Mouse (Mus musculus): ENCODE results near the gene Mamdc2. TPM values are rescaled to one million over a fixed set of nuclear protein-coding genes. Genes with fewer than 3 reads are reported as not detected.

Gene Mamdc2
- polyA plus RNA-seq (2017; shearing (Covaris generic)), result not detected

DNA sequence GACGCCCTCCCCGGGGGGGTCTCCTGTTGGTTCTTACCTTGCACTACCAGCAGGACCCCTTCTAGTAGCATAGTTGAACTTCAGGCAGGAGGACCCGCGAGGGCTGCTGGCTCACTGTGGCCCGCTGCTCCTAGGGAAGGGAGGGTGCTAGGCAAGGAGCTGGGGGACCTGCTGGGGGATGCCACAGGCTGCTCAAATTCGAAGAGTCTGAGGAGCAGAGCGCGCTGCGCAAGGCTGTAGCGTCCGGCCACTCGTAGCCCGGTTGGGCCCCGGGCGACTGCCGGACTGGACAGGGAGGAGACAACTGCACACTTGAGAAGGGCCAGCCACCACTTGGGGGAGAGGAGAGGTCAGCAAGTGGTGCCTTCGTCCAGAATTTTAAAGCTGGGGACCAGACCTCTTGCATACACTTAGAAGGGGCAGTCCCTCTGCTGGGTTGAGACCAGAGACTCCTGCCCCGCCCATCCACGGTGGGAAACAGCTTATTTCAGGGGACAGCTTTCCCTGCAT, at the start of gene Mamdc2:
Gene Mamdc2, minus strand, starts transcription at position 455 of the 510 bp plus-strand sequence.

DNA sequence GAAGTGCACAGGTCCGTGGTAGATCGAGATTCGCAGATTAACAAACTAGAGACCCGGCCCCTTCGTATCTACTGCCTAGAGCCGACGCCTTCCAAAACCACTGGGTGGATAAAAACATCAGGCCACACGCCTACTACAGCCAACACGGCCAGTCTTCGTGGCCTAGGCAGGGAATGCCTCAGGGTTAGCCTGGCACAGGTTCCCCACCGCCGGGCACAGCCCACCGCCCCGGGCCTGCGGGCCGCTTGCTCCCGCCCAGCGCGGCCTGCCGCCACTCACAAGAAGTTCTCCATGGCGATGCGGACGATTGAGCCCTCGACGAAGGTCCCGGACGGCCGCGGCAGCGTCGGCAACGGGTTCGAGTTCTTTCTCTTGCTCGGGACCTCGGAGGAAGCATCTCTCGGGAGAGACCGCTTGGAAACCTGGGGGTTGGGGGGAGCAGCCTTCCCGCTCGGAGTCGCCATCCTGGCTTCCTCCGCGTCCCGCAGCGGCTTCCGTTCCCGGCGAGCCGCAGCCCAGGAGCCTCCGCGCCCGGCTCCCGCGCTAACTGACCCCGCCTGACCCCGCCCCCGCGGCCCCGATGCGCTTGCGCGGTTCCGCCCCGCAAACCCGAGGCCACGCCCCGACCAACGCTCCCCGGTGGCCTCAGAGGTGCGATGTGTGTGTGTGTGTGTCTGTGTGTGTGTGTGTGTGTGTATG, 174.7 kb downstream of the Mamdc2 start, which contains the start of gene Smc5:
Gene Smc5, minus strand, starts transcription at position 543 of the 699 bp plus-strand sequence.

Other genes with a start within 250 kb of the Mamdc2 start
- 41.2 TPM for gene Smc5, start 174.5 kb downstream of the Mamdc2 start, polyA plus RNA-seq (2017; shearing (Covaris generic))
- gene 1700028P14Rik, start 204.4 kb upstream of the Mamdc2 start, polyA plus RNA-seq (2017; shearing (Covaris generic)), result not detected
- 7.5 TPM for gene Ptar1, start 239.0 kb upstream of the Mamdc2 start, polyA plus RNA-seq (2017; shearing (Covaris generic))

Data from CD4-positive, CD25-positive, alpha-beta regulatory T cell (primary cell).